Mouse (Mus musculus) megakaryocyte, embryonic 14.5 days (primary cell): ENCODE data around the gene Rab3il1.

Experiments used
- FLI1 ChIP-seq: IDR thresholded peaks from 2 replicates; pipeline ENCODE4 v1.6.1; 2012; ENCODE audit warnings: low read length, inconsistent platforms, mixed read lengths
- GATA1 ChIP-seq: IDR thresholded peaks from 3 replicates; pipeline ENCODE4 v1.6.1; 2012; ENCODE audit warnings: mixed read lengths, low read length, inconsistent platforms, borderline replicate concordance

- TF ChIP-seq GATA1 (no peak), FLI1 (no peak)
These were observed 65.0 kb downstream of the Rab3il1 start for GRCm38 (mm10) chr19:10066502-10066901.
